Mouse (Mus musculus) ES-Bruce4 (cell line): ENCODE data around the gene Plekhm3.

ENCODE experiments used
- CTCF ChIP-seq: IDR thresholded peaks from one replicate; pipeline ENCODE4 v1.8.1; 2011; ENCODE audit warnings: low read depth, low read length
- EP300 ChIP-seq: IDR thresholded peaks from 2 replicates; pipeline ENCODE4 v1.6.1; 2011; ENCODE audit warnings: low read depth, low read length; ENCODE audit not compliant: insufficient read depth
- POLR2A ChIP-seq: IDR thresholded peaks from one replicate; pipeline ENCODE4 v1.8.1; 2011; ENCODE audit warnings: low read length; ENCODE audit not compliant: insufficient read depth

DNA sequence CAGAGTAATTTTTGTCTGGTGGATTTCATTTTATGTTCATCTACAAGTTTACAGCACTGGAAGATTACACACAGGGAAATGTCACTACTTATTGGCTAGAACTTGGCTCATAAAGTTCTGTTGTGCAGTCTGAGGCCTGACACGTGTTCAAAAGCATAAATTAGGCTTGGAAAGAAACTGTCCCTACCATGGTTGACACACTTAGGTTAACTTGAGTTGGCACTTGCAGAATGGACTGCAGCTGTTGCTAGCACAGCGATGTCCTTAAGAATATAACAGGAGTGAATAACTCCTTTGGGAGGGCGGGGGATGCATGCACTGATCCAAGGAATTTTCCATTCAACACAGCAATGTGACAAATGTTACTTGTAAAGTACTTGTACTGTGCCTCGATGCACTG is 53.2 kb downstream of the Plekhm3 start:
- TF ChIP-seq EP300 (no peak), CTCF (no peak), POLR2A (no peak)
